Mouse (Mus musculus) embryonic facial prominence, embryonic 14.5 days (tissue): ENCODE results near the gene Gstk1. TPM values are rescaled to one million over a fixed set of nuclear protein-coding genes. Genes with fewer than 3 reads are reported as not detected.

Experiments
- ATAC-seq: fragments of 200-750 bp; cut with Nextera tagmentation; 2 replicates; pipeline ENCODE4 v1.8.0; 2017; ENCODE audit warnings: low read depth, moderate number of reproducible peaks, moderate TSS enrichment
- DNase-seq: peaks from one replicate; pipeline ENCODE4 v3.0.0-alpha.2; 2015; ENCODE audit warnings: low spot score
- H3K27ac ChIP-seq: fragments of 300-500 bp; sonication (generic); replicated peaks from 2 replicates; pipeline ENCODE4 v1.5.1; 2014; ENCODE audit warnings: low read depth, mild to moderate bottlenecking, low read length, moderate library complexity
- H3K27me3 ChIP-seq: fragments of 300-500 bp; sonication (generic); replicated peaks from 2 replicates; pipeline ENCODE4 v1.6.1; 2014; ENCODE audit warnings: low read length; ENCODE audit not compliant: control insufficient read depth, insufficient read depth
- H3K36me3 ChIP-seq: fragments of 300-500 bp; sonication (generic); 2 replicates; pipeline ENCODE4 v1.6.1; 2014; ENCODE audit warnings: low read length, mixed read lengths; ENCODE audit not compliant: control insufficient read depth, insufficient read depth
- H3K4me1 ChIP-seq: fragments of 300-500 bp; sonication (generic); 2 replicates; pipeline ENCODE4 v1.6.1; 2014; ENCODE audit warnings: antibody characterized with exemption, low read length; ENCODE audit not compliant: control insufficient read depth, insufficient read depth
- H3K4me2 ChIP-seq: fragments of 300-500 bp; sonication (generic); 2 replicates; pipeline ENCODE4 v1.6.1; 2014; ENCODE audit warnings: low read depth, mild to moderate bottlenecking, low read length, moderate library complexity, mixed read lengths
- H3K4me3 ChIP-seq: fragments of 300-500 bp; sonication (generic); 2 replicates; pipeline ENCODE4 v1.5.1; 2014; ENCODE audit warnings: low read depth, mild to moderate bottlenecking, low read length
- H3K9ac ChIP-seq: fragments of 300-500 bp; sonication (generic); 2 replicates; pipeline ENCODE4 v1.6.1; 2014; ENCODE audit warnings: low read depth, mild to moderate bottlenecking, low read length, moderate library complexity, mixed read lengths
- H3K9me3 ChIP-seq: fragments of 300-500 bp; sonication (generic); 2 replicates; pipeline ENCODE4 v1.6.1; 2016; ENCODE audit warnings: low read length; ENCODE audit not compliant: control insufficient read depth
- WGBS: fragments of 180-500 bp; shearing (Covaris S2); extraction: QIAGEN DNeasy Blood & Tissue Kit; methylation state at CpG from one replicate; pipeline ENCODE4 v1.1.7; 2014; 5-methylcytosine and 5-hydroxymethylcytosine counted together
- polyA plus RNA-seq: library from polyadenylated mRNA; unstranded; fragments of >200 nt; fragmentation: Nextera tagmentation; extraction: Ambion mirVana; gene quantifications from 2 replicates; pipeline ENCODE4 v1.2.1, GENCODE M21; 2014

Gstk1 gene
- polyA plus RNA-seq, 1 experiment from 2014 or later, result 15.8 TPM

GRCm38 (mm10) chr6:42260430-42260829 is 14.7 kb downstream of the Gstk1 start:
- DNase-seq (no peak), ATAC-seq (no peak)
- H3K4me1 ChIP-seq, result peaks cover 8% of the 10 kb centered on the region; the same call in 1 of the 2 replicates
- H3K4me3 ChIP-seq, result no peak overlapping the region
- no peaks in the 10 kb centered on the region for H3K36me3 ChIP-seq
- no peaks in the 10 kb centered on the region for H3K9me3 ChIP-seq
- WGBS, result 54% methylated on average over 6 of the region's 6 CpGs
- no peak overlapping the region for H3K27ac ChIP-seq
- no peaks in the 10 kb centered on the region for H3K27me3 ChIP-seq
- no peak overlapping the region for H3K4me2 ChIP-seq
- no peak overlapping the region for H3K9ac ChIP-seq

- no peak within 1 kb of the TSS; the same call in 1 of the 2 replicates for H3K9ac ChIP-seq
- no peaks in the 10 kb centered on the region for H3K9me3 ChIP-seq
- 17% methylated on average over 20 of the region's 20 CpGs for WGBS
- no peaks in the 10 kb centered on the region for H3K36me3 ChIP-seq
- H3K4me2 ChIP-seq, result peak within 1 kb of the TSS; percentile 34
- no peak for ATAC-seq
- no peaks in the 10 kb centered on the region for H3K27me3 ChIP-seq
- H3K27ac ChIP-seq, result no peak within 1 kb of the TSS
- H3K4me3 ChIP-seq, result peak within 1 kb of the TSS; percentile 20; the same call in 1 of the 2 replicates
- peak; percentile 16 for DNase-seq
- H3K4me1 ChIP-seq, result peaks cover 14% of the 10 kb centered on the region; the same call in 1 of the 2 replicates
These were observed 15.9 kb downstream of the Gstk1 start, which contains the start of gene Tmem139 for GRCm38 (mm10) chr6:42261524-42262170. TSS of gene Tmem139 (plus strand) at chr6:42261970.

- Histone ChIP-seq H3K36me3 (peaks cover 26% of the 10 kb centered on the region), H3K9ac (peak within 1 kb of the TSS; percentile 97), H3K27me3 (no peaks in the 10 kb centered on the region), H3K9me3 (no peaks in the 10 kb centered on the region), H3K4me3 (peak within 1 kb of the TSS; percentile 88), H3K4me2 (peak within 1 kb of the TSS; percentile 83), H3K27ac (peak within 1 kb of the TSS; percentile 89), H3K4me1 (peaks cover 12% of the 10 kb centered on the region; the same call in 1 of the 2 replicates)
- peak; percentile 100 for DNase-seq
- WGBS, result under 1% methylated on average over 32 of the region's 51 CpGs
- peak; percentile 99 for ATAC-seq
These were observed 19.0 kb downstream of the Gstk1 start, which contains the start of gene Casp2 for GRCm38 (mm10) chr6:42264626-42265312. TSS of gene Casp2 (plus strand) at chr6:42264985.

- peak overlapping the region; percentile 97 for H3K9ac ChIP-seq
- DNase-seq, result no peak
- peaks cover 35% of the 10 kb centered on the region for H3K36me3 ChIP-seq
- WGBS, result under 1% methylated on average over 21 of the region's 21 CpGs
- peak overlapping the region; percentile 88 for H3K4me3 ChIP-seq
- H3K27ac ChIP-seq, result peak overlapping the region; percentile 89
- peaks cover 12% of the 10 kb centered on the region; the same call in 1 of the 2 replicates for H3K4me1 ChIP-seq
- peak overlapping the region; percentile 83 for H3K4me2 ChIP-seq
- ATAC-seq, result no peak
- no peaks in the 10 kb centered on the region for H3K27me3 ChIP-seq
- no peaks in the 10 kb centered on the region for H3K9me3 ChIP-seq
These were observed 19.9 kb downstream of the Gstk1 start for GRCm38 (mm10) chr6:42265391-42266330.

- Histone ChIP-seq H3K27me3 (no peaks in the 10 kb centered on the region), H3K9ac (no peak overlapping the region), H3K4me1 (peaks cover 12% of the 10 kb centered on the region), H3K9me3 (no peaks in the 10 kb centered on the region), H3K36me3 (peaks cover 79% of the 10 kb centered on the region), H3K4me3 (no peak overlapping the region), H3K4me2 (no peak overlapping the region), H3K27ac (no peak overlapping the region)
- no peak for ATAC-seq
- no peak for DNase-seq
These were observed 25.1 kb downstream of the Gstk1 start for GRCm38 (mm10) chr6:42270817-42271216.

GRCm38 (mm10) chr6:42276151-42276550 is 30.4 kb downstream of the Gstk1 start:
- peak; percentile 79 for DNase-seq
- Histone ChIP-seq H3K9ac (no peak overlapping the region), H3K27me3 (no peaks in the 10 kb centered on the region), H3K4me1 (peaks cover 9% of the 10 kb centered on the region), H3K4me3 (no peak overlapping the region), H3K27ac (no peak overlapping the region), H3K4me2 (no peak overlapping the region), H3K9me3 (no peaks in the 10 kb centered on the region), H3K36me3 (peaks cover 91% of the 10 kb centered on the region)
- no peak for ATAC-seq
- 30% methylated on average over 2 of the region's 2 CpGs for WGBS

GRCm38 (mm10) chr6:42282865-42283528 is 37.3 kb downstream of the Gstk1 start:
- no peaks in the 10 kb centered on the region for H3K4me1 ChIP-seq
- H3K9ac ChIP-seq, result no peak overlapping the region
- no peak overlapping the region for H3K4me3 ChIP-seq
- H3K27me3 ChIP-seq, result no peaks in the 10 kb centered on the region
- 68% methylated on average over 5 of the region's 5 CpGs for WGBS
- no peak overlapping the region for H3K4me2 ChIP-seq
- peaks cover 57% of the 10 kb centered on the region for H3K36me3 ChIP-seq
- ATAC-seq, result no peak
- no peak overlapping the region for H3K27ac ChIP-seq
- H3K9me3 ChIP-seq, result no peaks in the 10 kb centered on the region
- no peak for DNase-seq

- 64% methylated on average over 4 of the region's 5 CpGs for WGBS
- Histone ChIP-seq H3K4me3 (no peak within 1 kb of the TSS), H3K27ac (no peak within 1 kb of the TSS), H3K36me3 (peaks cover 25% of the 10 kb centered on the region), H3K4me1 (no peaks in the 10 kb centered on the region), H3K9ac (no peak within 1 kb of the TSS), H3K4me2 (no peak within 1 kb of the TSS), H3K9me3 (no peaks in the 10 kb centered on the region), H3K27me3 (no peaks in the 10 kb centered on the region)
- ATAC-seq (no peak), DNase-seq (no peak)
These were observed 40.7 kb downstream of the Gstk1 start, which contains the start of gene Clcn1 for GRCm38 (mm10) chr6:42286448-42286847. TSS of gene Clcn1 (plus strand) at chr6:42286685.
